ENCODE assay signal across 8 mouse cellular contexts in the genomic region with DNA sequence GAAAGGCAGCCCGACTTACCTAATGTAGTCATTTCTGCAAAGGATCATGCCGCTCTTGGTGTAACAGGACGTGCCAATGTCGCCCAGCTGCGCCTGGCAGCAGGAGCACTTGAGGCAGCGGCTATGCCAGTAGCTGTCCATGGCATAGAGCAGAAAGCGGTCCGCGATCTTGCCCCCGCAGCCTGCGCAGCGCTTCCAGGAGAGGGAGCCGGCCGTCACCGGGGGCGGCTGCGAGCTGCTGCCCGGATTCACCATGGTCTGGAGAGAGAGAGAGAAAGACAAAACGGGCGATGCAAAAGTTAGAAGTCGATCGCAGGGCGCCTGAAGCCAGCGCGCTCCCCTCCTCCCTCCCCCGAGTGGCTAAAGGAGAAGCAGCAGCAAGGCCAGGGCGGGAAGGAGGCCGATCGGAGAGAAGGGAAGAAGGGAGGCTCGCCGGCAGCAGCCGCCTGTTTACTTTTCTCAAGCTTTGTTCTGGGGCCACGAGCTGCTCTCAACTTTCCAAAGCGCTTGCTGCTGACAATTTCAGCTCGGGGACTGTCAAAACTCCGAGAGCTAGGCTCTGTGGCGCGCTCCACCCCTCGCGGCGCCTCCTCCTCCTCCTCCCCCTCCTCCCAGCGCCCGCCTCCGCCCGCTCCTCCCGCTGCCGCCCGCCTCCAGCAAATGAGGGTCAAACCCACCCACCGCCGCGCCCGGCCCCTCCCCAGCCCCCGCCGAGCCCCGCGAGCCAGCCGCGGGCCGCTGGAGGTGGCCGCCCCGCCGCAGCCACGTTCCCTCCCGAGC. TPM values are rescaled to one million over a fixed set of nuclear protein-coding genes. Genes with fewer than 3 reads are reported as not detected.
DNase-seq lines count a peak whose midpoint lies in the region; ATAC-seq lines count a peak whose summit lies in the region.

No protein-coding gene starts in this region.

- WGBS in limb, embryonic 12.5 days = under 1% methylated on average over 50 of the region's 64 CpGs
- under 1% methylated on average over 61 of the region's 64 CpGs for WGBS in midbrain, embryonic 13.5 days

- H3K4me1 ChIP-seq in limb, embryonic 12.5 days (replicated peaks) = peaks cover 48% of the 10 kb centered on the region
- peaks cover 66% of the 10 kb centered on the region for H3K4me1 ChIP-seq in midbrain, embryonic 13.5 days (replicated peaks)

- ATAC-seq in limb, embryonic 12.5 days (ENCODE audit: insufficient number of reproducible peaks, insufficient read depth, low FRiP score, low TSS enrichment, low read depth) = 0 out of 2 replicates have a peak, but pooled peaks have one; percentile 21
- peak; percentile 7; the same call in 1 of the 2 replicates for ATAC-seq in midbrain, embryonic 13.5 days
- no peak for ATAC-seq in erythroid progenitor cell, adult 5-6 weeks (replicated peaks; ENCODE audit: low FRiP score, poor library complexity, severe bottlenecking)

- peak overlapping the region; percentile 100 for H3K27ac ChIP-seq in limb, embryonic 12.5 days
- H3K27ac ChIP-seq in midbrain, embryonic 13.5 days = peak overlapping the region; percentile 77

- peak overlapping the region; percentile 81 for H3K4me3 ChIP-seq in limb, embryonic 12.5 days (replicated peaks)
- peak overlapping the region; percentile 71 for H3K4me3 ChIP-seq in midbrain, embryonic 13.5 days (replicated peaks)

- peak; percentile 88 for DNase-seq in R1 (ENCODE audit: low read depth, low spot score)
- peak; percentile 71 to 88 for DNase-seq in cerebellum, postnatal 10 days
- peak; percentile 81 for DNase-seq in gastrocnemius, postnatal 10 days
- DNase-seq in induced T-regulatory cell, adult 2 months (ENCODE audit: low read depth) = peak; percentile 71
- peak; percentile 50 for DNase-seq in spleen, adult 12 weeks (ENCODE audit: low spot score)

- H3K9ac ChIP-seq in limb, embryonic 12.5 days (replicated peaks) = peak overlapping the region; percentile 98
- H3K9ac ChIP-seq in midbrain, embryonic 13.5 days (replicated peaks) = peak overlapping the region; percentile 92

- H3K4me2 ChIP-seq in limb, embryonic 12.5 days = peak overlapping the region; percentile 93
- H3K4me2 ChIP-seq in midbrain, embryonic 13.5 days (replicated peaks) = peak overlapping the region; percentile 94

- no peaks in the 10 kb centered on the region for H3K27me3 ChIP-seq in limb, embryonic 12.5 days
- H3K27me3 ChIP-seq in midbrain, embryonic 13.5 days = peaks cover 11% of the 10 kb centered on the region; the same call in 1 of the 2 replicates

- H3K36me3 ChIP-seq in limb, embryonic 12.5 days = peaks cover 20% of the 10 kb centered on the region
- H3K36me3 ChIP-seq in midbrain, embryonic 13.5 days = no peaks in the 10 kb centered on the region

- H3K9me3 ChIP-seq in limb, embryonic 12.5 days = no peaks in the 10 kb centered on the region
- H3K9me3 ChIP-seq in midbrain, embryonic 13.5 days = no peaks in the 10 kb centered on the region

RNA-seq across cellular contexts. Expression of a gene that starts 3.0 kb away (rescaled TPM):
- 10 to 100 TPM; 22.7 to 25.3 TPM for total RNA-seq in gastrocnemius, postnatal 10 days (2021)
- polyA plus RNA-seq in limb, embryonic 12.5 days (2016; fragmentation: Nextera tagmentation; extraction: Ambion mirVana) = 80.8 and 83.5 TPM in 2 replicates
- 55.3 and 60.6 TPM in 2 replicates for polyA plus RNA-seq in midbrain, embryonic 13.5 days (2015; fragmentation: Nextera tagmentation; extraction: Ambion mirVana)
- total RNA-seq in erythroid progenitor cell, adult 5-6 weeks (2015; ENCODE audit: low replicate concordance) = 52.6 and 62.5 TPM in 2 replicates
- total RNA-seq in erythroid progenitor cell, adult 5-6 weeks (2017; ENCODE audit: low replicate concordance) = 11.9 and 13.0 TPM in 2 replicates
